Mouse (Mus musculus) spleen, postnatal 14 days (tissue): ENCODE data around the gene Fgfr2.

Experiments
- DNase-seq, 2 experiments: peaks; one replicate each; pipeline ENCODE4 v3.0.0; 2021 to 2022; ENCODE audit warnings: low spot score in 2 of 2

Gene Fgfr2

GRCm38 (mm10) chr7:132776338-132777111 is 346.6 kb downstream of the Fgfr2 start:
- peak; percentile 49 to 50 for DNase-seq

- no peak for DNase-seq
These were observed 347.2 kb downstream of the Fgfr2 start for GRCm38 (mm10) chr7:132775922-132776321.

GRCm38 (mm10) chr7:132775333-132775732 is 347.8 kb downstream of the Fgfr2 start:
- no peak for DNase-seq

- no peak for DNase-seq
These were observed 350.0 kb downstream of the Fgfr2 start for GRCm38 (mm10) chr7:132773011-132773705.

GRCm38 (mm10) chr7:132772440-132772839 is 350.7 kb downstream of the Fgfr2 start:
- peak; percentile 57 to 70 for DNase-seq

GRCm38 (mm10) chr7:132768498-132769344 is 354.4 kb downstream of the Fgfr2 start:
- DNase-seq = no peak

- DNase-seq = no peak
These were observed 355.2 kb downstream of the Fgfr2 start for GRCm38 (mm10) chr7:132767999-132768370.

GRCm38 (mm10) chr7:132767233-132767998 is 355.7 kb downstream of the Fgfr2 start:
- DNase-seq = no peak

- DNase-seq = no peak
These were observed 356.8 kb downstream of the Fgfr2 start for GRCm38 (mm10) chr7:132766235-132766871.

GRCm38 (mm10) chr7:132765629-132766186 is 357.4 kb downstream of the Fgfr2 start:
- no peak for DNase-seq

- no peak for DNase-seq
These were observed 358.2 kb downstream of the Fgfr2 start for GRCm38 (mm10) chr7:132764896-132765491.

GRCm38 (mm10) chr7:132764314-132764713 is 358.8 kb downstream of the Fgfr2 start:
- no peak for DNase-seq

- DNase-seq = no peak
These were observed 359.2 kb downstream of the Fgfr2 start for GRCm38 (mm10) chr7:132763911-132764310.

- no peak for DNase-seq
These were observed 359.8 kb downstream of the Fgfr2 start for GRCm38 (mm10) chr7:132763351-132763750.

- DNase-seq = no peak
These were observed 361.7 kb downstream of the Fgfr2 start for GRCm38 (mm10) chr7:132761409-132761808.

GRCm38 (mm10) chr7:132760589-132761180 is 362.5 kb downstream of the Fgfr2 start:
- no peak for DNase-seq

- no peak for DNase-seq
These were observed 363.2 kb downstream of the Fgfr2 start for GRCm38 (mm10) chr7:132759926-132760325.

GRCm38 (mm10) chr7:132759405-132759891 is 363.7 kb downstream of the Fgfr2 start:
- no peak for DNase-seq

- DNase-seq = no peak
These were observed 364.3 kb downstream of the Fgfr2 start for GRCm38 (mm10) chr7:132758875-132759274.

- no peak for DNase-seq
These were observed 366.8 kb downstream of the Fgfr2 start for GRCm38 (mm10) chr7:132756325-132756724.
